Mouse (Mus musculus) thymus, postnatal 10 days (tissue): Measurements from ENCODE around the gene Fam166a.
A peak's percentile ranks its signal among the peaks of the same experiment; 100 is the strongest.

Experiments used
- DNase-seq, 2 experiments: peaks; one replicate each; pipeline ENCODE4 v3.0.0; 2021; ENCODE audit warnings: low spot score in 2 of 2

Gene Fam166a

GRCm38 (mm10) chr2:25223681-25224491 is 5.3 kb downstream of the Fam166a start:
- peak; percentile 76 to 78 for DNase-seq

GRCm38 (mm10) chr2:25224492-25224765 is 5.9 kb downstream of the Fam166a start, which contains the start of gene Tubb4b:
TSS of gene Tubb4b (minus strand) at chr2:25224702.
- no peak for DNase-seq

- peak; percentile 95 to 99 for DNase-seq
Observed at GRCm38 (mm10) chr2:25224766-25225752, 6.5 kb downstream of the Fam166a start.

GRCm38 (mm10) chr2:25225811-25226379 is 7.3 kb downstream of the Fam166a start:
- DNase-seq, result no peak

DNA sequence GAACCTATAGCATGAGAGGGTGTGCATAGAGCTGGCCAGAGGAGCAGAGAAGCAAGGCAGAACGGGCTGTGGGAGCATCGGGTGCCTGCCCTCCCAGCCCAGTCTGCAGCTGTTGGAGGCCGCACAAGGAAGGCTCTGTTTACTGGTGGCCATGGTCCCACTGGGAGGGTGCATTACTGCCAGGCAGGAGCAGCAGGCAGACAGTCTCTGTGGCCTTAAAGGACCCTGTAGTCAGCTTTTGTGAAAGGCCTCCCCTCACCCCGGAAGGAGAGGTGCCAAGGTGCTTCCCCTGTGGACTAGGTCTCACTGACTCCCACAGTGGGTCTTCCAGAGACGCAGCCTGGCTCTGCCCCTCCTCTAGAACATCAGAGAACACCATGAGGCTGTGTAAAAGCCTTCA is 8.3 kb downstream of the Fam166a start:
- DNase-seq, result no peak

DNA sequence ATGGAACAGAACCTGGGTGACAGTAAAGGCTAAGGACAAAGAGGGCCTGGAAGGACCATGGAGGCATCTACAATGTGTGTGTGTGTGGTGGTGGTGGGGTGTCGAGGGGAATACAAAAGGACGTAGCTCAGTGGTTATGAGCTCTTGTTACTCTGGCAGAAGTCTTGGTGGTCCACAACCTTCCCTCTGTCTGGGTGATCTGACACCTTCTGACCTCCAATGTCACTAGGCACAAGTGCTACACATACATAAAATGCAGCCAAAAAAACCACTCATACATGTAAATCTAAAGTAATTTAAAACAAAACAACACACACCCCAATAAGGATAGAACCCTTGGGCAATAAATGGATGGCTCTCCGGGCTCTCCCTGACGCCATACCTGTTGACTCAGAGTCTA is 8.9 kb downstream of the Fam166a start:
- DNase-seq, result no peak

- DNase-seq, result peak; percentile 78 to 93
Observed at GRCm38 (mm10) chr2:25228431-25228889, 9.9 kb downstream of the Fam166a start.

GRCm38 (mm10) chr2:25228995-25229530 is 10.5 kb downstream of the Fam166a start:
- DNase-seq, result peak in 1 of 2 experiments; percentile 12

GRCm38 (mm10) chr2:25229582-25229981 is 11.0 kb downstream of the Fam166a start:
- no peak for DNase-seq

- no peak for DNase-seq
Observed at GRCm38 (mm10) chr2:25230581-25230980, 12.0 kb downstream of the Fam166a start.

DNA sequence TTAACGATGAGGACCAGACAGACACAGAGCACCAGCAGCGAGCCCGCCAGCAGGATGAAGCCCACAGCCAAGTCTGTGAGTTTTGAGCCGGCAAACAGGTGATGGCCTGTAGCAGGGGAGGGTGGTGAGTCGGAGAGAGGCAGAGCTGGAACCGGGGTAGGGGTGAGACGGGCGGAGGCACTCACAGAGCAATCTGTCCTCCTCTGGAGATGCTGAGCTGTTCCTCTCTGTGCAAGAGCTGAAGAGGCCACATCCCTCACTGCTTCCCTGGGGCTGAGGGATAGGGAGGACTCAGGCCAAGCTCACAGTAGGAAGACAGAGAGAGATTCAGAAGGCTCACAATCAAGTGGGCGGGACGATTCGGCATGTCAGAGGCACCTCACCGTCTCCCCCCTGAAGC is 12.5 kb downstream of the Fam166a start:
- no peak for DNase-seq

DNA sequence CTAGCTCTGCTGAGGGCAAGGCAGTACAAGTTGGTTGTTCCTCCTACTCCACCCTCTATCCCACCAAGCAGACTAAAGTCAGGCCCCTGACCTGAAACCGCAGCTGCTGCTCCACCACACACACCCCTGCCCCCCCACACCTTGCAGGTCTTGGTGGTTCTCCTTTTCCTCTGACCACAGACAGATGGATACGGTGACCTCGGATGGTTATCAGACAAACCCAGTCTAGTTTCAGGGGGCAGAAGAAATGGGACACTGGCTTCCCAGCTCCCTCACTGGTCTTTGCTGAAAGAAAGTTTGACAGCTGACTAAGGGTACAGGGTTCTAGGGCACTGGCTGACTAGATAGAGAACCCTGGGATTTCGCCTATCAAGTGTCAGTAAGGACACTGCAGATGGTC is 14.9 kb downstream of the Fam166a start:
- no peak for DNase-seq

DNA sequence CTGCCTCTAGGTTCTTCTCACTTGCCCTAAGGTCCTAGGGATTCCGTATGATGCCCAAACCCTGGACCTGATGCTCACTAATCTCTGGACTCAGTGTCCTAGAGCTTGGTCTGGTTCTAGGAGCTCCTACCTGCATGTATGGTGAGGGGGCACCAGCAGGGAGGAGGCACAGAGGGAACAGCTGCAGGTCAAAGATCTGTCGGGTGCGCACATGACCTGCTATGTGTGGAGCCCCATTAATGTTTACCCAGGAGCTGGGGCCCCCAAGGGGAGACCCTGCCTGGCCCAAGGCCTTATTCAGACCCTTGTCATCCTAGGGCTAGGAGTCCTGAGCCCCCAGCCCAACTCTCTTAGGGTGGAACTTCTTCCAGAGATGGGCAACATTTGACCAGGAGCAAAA is 15.5 kb downstream of the Fam166a start, which contains the start of gene Slc34a3:
Gene Slc34a3, minus strand, starts transcription at position 315 of the 400 bp plus-strand sequence.
- DNase-seq, result no peak

GRCm38 (mm10) chr2:25234551-25235220 is 16.1 kb downstream of the Fam166a start:
- no peak for DNase-seq

DNA sequence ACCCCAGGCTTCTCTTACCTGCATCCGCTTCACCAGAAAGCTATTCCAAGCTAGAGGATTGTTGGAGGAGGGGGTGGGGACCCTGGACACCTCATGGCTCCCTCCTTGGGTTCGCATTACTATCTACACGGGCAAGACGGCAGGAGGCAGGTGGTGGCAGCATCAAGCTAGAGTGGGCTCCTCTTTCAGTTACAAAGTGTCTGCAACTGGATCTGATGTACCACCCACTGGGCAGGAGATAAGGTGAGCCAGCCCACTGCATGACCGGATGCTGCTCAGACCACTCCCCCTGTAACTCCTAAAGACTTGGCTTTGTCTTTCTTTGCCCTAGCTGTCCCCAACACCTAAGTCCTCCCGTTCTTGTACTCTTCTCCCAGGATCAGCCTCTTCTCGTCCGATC is 18.1 kb downstream of the Fam166a start, which contains the start of gene Rnf224:
Gene Rnf224, minus strand, starts transcription at position 174 of the 400 bp plus-strand sequence.
- no peak for DNase-seq

GRCm38 (mm10) chr2:25237522-25237921 is 19.0 kb downstream of the Fam166a start:
- DNase-seq, result no peak

DNA sequence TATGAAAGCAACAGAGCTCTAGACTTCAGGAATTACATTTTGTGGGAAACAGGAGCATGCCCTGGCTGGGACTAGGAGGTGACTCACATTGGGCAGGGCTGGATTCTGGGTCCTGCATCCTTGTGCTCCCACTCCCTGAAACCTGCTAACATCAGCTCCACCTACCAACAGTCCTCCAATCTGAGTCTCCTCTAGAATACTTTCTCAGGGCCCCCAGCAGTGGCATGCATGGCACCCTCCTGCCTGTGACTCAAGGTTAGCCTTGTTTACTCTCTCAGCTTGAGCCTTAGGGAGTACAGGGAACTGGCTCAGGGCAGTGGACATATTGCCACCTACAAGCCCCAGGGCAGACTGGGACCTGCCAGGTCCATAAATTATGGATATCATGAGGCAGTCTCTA is 19.6 kb downstream of the Fam166a start:
- DNase-seq, result no peak

DNA sequence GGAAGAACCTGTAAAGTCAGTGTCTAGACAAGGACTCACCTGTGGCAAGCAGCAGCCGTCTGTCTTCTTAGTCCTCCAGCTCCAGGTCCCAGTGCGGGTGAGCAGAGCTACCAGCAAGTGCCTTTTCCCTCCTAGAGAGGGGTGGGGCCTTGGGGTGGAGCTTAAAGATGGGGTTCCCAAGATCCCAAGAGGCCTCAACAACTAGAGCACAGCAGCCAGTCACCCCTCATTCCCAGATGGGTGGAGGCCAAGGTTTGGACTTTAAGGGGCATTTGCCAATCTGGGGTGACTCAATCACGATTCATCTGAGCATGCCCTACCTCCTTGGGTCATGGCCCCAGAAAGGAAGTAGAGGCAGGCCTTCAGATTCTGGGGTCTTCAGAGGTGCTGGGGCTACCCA is 21.2 kb downstream of the Fam166a start:
- no peak for DNase-seq

DNA sequence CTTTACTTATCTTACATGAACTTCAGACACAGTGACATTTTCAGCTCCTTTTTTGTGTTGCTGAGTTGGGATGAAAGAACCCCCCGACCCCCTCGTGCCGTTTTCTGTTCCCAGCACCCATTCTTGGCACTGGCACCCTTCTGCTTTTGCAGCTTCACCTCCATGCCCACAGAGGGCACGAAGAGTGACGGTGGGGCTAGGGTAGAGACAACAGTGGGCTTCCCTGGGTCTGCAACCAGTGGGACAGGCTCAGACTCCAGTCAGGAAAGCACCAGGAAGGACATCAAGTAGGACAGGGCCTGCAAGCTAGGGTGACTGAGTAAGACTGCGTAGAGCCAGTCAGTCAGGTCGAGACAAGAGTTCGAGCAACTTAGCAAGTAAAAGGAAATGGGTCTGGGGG is 21.8 kb downstream of the Fam166a start:
- DNase-seq, result no peak

DNA sequence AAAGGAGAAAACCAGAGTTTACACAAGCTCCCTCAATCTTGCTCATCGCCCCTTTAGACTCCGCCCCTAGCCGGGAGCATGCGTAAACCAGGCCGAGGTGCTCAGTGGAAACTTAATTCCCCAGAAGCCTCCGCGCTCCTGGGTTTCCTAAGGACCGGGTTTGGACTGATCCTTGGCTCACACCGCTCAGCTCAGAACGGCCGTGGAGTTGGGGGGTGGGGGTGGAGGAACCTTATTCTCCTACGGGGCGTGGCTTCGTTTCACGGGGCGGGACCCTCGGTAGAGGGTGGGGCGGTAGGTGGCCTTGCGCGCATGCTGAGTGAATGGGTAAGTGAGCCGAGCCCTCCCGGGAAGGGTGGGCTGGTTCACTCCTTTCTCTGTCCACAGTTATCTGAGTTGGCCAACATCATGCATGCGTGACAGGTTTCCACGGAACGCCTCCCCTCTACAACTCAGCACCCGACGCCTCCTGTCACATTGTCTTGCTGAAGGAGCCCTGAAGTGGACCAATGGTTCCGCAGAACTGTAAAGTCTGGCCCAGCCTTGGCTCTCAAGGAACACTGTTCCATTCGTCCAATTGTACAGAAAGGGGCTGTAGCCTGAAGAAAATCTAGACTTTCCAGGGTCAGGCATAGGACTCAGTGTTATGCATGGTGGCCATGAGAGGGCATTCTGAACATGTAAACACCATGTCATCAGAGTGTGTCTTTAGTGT is 22.3 kb downstream of the Fam166a start:
- no peak for DNase-seq

DNA sequence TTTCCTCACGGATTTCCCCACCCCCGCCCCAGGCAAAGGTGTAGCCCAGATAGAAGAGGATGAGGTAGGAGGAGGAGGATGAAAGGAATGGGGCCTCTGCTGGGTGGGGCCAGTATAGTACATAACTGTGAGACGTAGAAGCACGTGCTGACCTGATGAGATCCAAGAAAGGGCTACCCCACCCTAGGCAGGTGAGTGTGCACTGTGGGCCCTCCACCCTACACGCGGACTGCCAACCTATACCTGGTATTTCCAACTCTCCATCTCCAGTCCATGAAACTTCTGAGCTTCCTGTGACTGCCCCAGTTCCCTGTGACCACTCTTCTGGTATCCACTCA is 22.9 kb downstream of the Fam166a start:
- no peak for DNase-seq
